Mouse (Mus musculus) large intestine, adult 2 months (tissue): ENCODE measurements around the gene Tmem43. TPM values are rescaled to one million over a fixed set of nuclear protein-coding genes. Genes with fewer than 3 reads are reported as not detected.
A peak's percentile ranks its signal among the peaks of the same experiment; 100 is the strongest.
"Not testable (repeated sequence)": the region's sequence is repeated elsewhere in the genome, so short reads cannot be mapped to it uniquely, and the experiment has no call there.

Experiments
- DNase-seq: peaks from one replicate; pipeline ENCODE4 v3.0.0-alpha.2; 2012; ENCODE audit warnings: low read depth, low spot score
- WGBS: fragments of 180-500 bp; shearing (Covaris S2); methylation state at CpG from one replicate; pipeline ENCODE4 v1.1.7; 2018; 5-methylcytosine and 5-hydroxymethylcytosine counted together
- polyA plus RNA-seq: library from polyadenylated mRNA; depleted of rRNA; stranded (reverse); fragments of >200 nt; gene quantifications from 2 replicates; pipeline ENCODE4 v1.2.3, GENCODE M21; 2012; rRNA removed

The Tmem43 gene
- 24.2 and 40.7 TPM in 2 replicates for polyA plus RNA-seq

GRCm38 (mm10) chr6:91472868-91473804 is at the start of gene Tmem43, which contains the start of gene Chchd4:
TSS of gene Tmem43 (plus strand) at chr6:91473703.
TSS of gene Chchd4 (minus strand) at chr6:91473546.
- WGBS = under 1% methylated on average over 74 of the region's 74 CpGs

GRCm38 (mm10) chr6:91424151-91424550 is 49.4 kb upstream of the Tmem43 start:
- WGBS = 56% methylated on average over 4 of the region's 4 CpGs
- no peak for DNase-seq

More at GRCm38 (mm10) chr6:91472868-91473804, at the start of gene Tmem43, which contains the start of gene Chchd4:
- DNase-seq = peak; percentile 100

- peak; percentile 83 for DNase-seq
- 2% methylated on average over 30 of the region's 30 CpGs for WGBS
These were observed 32.9 kb upstream of the Tmem43 start for GRCm38 (mm10) chr6:91440474-91441144.

GRCm38 (mm10) chr6:91441145-91441662 is 32.3 kb upstream of the Tmem43 start:
- WGBS = 3% methylated on average over 19 of the region's 19 CpGs
- no peak for DNase-seq

- WGBS = 73% methylated on average over 3 of the region's 3 CpGs
- no peak for DNase-seq
These were observed 28.2 kb upstream of the Tmem43 start for GRCm38 (mm10) chr6:91445316-91445715.

GRCm38 (mm10) chr6:91449472-91450225 is 23.9 kb upstream of the Tmem43 start:
- WGBS = 38% methylated on average over 3 of the region's 3 CpGs

GRCm38 (mm10) chr6:91452056-91452455 is 21.4 kb upstream of the Tmem43 start:
- 50% methylated on average over 1 of the region's 1 CpGs for WGBS

More at GRCm38 (mm10) chr6:91449472-91450225, 23.9 kb upstream of the Tmem43 start:
- DNase-seq = no peak

GRCm38 (mm10) chr6:91454546-91454945 is 19.0 kb upstream of the Tmem43 start:
- no peak for DNase-seq
- WGBS = 33% methylated on average over 5 of the region's 5 CpGs

More at GRCm38 (mm10) chr6:91452056-91452455, 21.4 kb upstream of the Tmem43 start:
- DNase-seq = no peak

- peak; percentile 57 for DNase-seq
- 29% methylated on average over 1 of the region's 1 CpGs for WGBS
These were observed 14.0 kb upstream of the Tmem43 start for GRCm38 (mm10) chr6:91459471-91459870.

GRCm38 (mm10) chr6:91465756-91466155 is 7.7 kb upstream of the Tmem43 start:
- WGBS = 84% methylated on average over 2 of the region's 2 CpGs
- DNase-seq = no peak

- DNase-seq = no peak
- 92% methylated on average over 1 of the region's 1 CpGs for WGBS
These were observed 6.4 kb upstream of the Tmem43 start for GRCm38 (mm10) chr6:91467106-91467505.

GRCm38 (mm10) chr6:91470712-91471111 is 2.8 kb upstream of the Tmem43 start:
- no peak for DNase-seq
- 79% methylated on average over 2 of the region's 2 CpGs for WGBS

GRCm38 (mm10) chr6:91471427-91471826 is 2.1 kb upstream of the Tmem43 start:
- WGBS = 87% methylated on average over 3 of the region's 3 CpGs
- DNase-seq = not testable (repeated sequence)

GRCm38 (mm10) chr6:91472319-91472718 is 1.2 kb upstream of the Tmem43 start:
- WGBS = 18% methylated on average over 6 of the region's 6 CpGs
- DNase-seq = no peak

GRCm38 (mm10) chr6:91473805-91474440 is 420 bp downstream of the Tmem43 start:
- under 1% methylated on average over 27 of the region's 27 CpGs for WGBS
- no peak for DNase-seq

- WGBS = 42% methylated on average over 9 of the region's 9 CpGs
- no peak for DNase-seq
These were observed 1.1 kb downstream of the Tmem43 start for GRCm38 (mm10) chr6:91474441-91475190.

GRCm38 (mm10) chr6:91476541-91476940 is 3.0 kb downstream of the Tmem43 start:
- 91% methylated on average over 2 of the region's 2 CpGs for WGBS
- DNase-seq = no peak

GRCm38 (mm10) chr6:91483371-91483770 is 9.9 kb downstream of the Tmem43 start:
- 61% methylated on average over 2 of the region's 2 CpGs for WGBS
- DNase-seq = no peak
